Mouse (Mus musculus): Measurements from ENCODE around the gene Dagla.

Dagla gene

DNA sequence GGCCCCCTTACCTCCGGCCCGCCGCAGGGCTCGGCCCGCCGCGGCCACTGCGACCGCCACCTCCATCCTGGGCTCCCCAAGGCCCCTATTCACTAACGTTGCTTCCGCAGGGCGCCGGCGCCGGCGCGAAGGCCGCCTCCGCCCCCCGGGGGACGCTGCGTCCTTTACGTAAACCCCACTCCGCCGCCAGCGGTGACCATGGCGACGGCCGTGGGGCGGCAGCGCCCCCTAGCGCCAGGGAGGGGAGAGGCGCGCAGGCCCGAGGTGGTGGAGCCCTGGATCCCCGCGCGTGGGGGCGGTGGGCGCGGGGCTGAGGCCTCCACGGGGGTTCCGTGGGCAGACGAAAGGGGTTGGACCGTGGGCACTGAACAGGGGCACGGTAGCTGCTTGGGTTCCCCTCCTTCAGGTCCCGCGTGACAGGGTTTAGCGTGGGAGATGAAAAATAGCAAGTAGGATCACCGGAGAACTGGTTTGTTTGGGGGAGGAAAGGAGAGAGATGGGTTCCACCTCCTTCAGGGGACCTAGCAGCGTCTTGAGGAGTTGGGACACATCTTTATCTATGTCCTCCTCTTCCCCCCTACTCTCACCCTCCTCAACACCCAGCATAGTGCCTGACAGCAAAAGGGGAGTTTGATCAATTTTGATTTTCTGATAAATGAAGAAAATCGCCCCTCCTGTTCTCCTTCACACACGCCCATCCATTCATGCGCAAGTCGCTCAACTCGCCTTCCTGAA lies at the start of gene Dagla:
Dagla (minus strand) TSS at position 68 of the 735 bp plus-strand sequence.
- ATAC-seq (ENCODE audit: insufficient number of reproducible peaks, low FRiP score, low TSS enrichment), result peak; percentile 77

DNA sequence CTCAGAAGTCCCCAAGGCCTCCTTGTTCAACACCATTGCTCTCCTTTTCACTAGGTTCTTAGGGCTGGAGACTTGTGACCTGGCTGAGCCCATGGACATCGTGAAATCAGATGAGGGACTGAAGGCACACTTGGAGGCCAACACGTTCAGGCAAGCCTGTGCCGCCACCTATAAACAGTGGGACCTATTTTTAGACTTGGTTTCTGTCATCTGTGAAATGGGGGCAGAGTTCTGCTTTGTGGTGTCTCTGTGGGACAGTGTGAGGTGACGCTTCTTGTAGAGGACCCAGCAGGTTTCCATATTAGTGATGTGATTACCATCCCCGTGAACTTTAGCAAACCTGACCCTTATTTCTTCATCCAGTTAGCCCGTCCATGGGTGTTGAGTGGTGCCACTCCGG lies 47.5 kb upstream of the Dagla start:
- ATAC-seq (ENCODE audit: insufficient number of reproducible peaks, low FRiP score, low TSS enrichment), result no peak

DNA sequence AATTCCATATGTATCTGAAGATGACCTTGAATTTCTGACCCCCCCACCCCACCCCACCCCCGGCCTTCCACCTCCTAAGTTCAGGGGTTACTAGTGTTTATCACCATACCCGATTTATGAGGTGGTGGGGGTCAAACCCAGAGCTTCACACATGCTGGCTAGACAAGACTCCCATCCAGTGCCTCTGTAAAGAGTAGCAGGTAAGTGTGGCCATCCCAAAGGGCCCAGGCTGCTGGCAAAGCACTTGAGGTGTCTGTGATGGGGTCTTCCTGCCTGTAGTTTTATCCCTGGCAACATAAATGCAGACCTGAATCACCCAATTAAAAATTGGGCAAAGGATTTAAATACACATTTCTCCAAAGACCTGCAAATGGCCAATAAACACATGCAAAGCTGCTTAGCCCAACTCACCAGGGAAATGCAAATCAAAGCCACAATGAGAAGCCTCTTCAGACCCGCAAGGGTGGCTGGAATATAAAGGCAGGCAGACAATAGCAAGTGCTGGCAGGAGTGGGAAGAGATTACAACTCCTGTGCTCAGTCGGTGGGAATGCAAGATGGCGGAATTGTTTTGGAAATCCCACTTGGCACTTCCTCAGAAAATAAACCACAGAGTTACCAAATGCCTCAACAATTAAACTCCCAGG lies 43.1 kb upstream of the Dagla start:
- no peak for ATAC-seq (ENCODE audit: insufficient number of reproducible peaks, low FRiP score, low TSS enrichment)

DNA sequence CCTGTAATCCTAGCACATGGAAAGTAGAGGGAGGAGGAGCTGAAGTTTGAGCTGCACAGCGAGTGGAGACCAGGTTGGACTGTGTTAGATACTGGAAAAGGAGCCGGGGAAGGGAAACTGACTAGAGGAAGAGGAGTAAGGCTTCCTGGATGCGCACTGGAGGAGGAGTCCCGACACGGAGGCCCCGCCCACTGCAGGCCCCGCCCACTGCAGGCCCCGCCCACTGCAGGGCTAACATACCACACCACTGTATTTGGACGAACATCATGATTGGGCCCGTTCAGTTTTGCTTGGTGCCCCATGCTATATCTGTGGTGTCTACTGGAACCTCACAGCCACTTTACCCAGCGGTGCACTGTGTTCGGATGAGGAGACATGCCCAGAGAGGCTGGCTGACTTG lies 41.0 kb upstream of the Dagla start:
- ATAC-seq (ENCODE audit: insufficient number of reproducible peaks, low FRiP score, low TSS enrichment), result no peak

GRCm38 (mm10) chr19:10343866-10344265 lies 39.2 kb upstream of the Dagla start:
- ATAC-seq (ENCODE audit: insufficient number of reproducible peaks, low FRiP score, low TSS enrichment), result no peak

- ATAC-seq (ENCODE audit: insufficient number of reproducible peaks, low FRiP score, low TSS enrichment), result peak; percentile 62
Measured at GRCm38 (mm10) chr19:10341817-10342439, 37.3 kb upstream of the Dagla start.

GRCm38 (mm10) chr19:10341152-10341551 lies 36.5 kb upstream of the Dagla start:
- ATAC-seq (ENCODE audit: insufficient number of reproducible peaks, low FRiP score, low TSS enrichment), result no peak

- ATAC-seq (ENCODE audit: insufficient number of reproducible peaks, low FRiP score, low TSS enrichment), result no peak
Measured at GRCm38 (mm10) chr19:10340661-10341060, 36.0 kb upstream of the Dagla start.

DNA sequence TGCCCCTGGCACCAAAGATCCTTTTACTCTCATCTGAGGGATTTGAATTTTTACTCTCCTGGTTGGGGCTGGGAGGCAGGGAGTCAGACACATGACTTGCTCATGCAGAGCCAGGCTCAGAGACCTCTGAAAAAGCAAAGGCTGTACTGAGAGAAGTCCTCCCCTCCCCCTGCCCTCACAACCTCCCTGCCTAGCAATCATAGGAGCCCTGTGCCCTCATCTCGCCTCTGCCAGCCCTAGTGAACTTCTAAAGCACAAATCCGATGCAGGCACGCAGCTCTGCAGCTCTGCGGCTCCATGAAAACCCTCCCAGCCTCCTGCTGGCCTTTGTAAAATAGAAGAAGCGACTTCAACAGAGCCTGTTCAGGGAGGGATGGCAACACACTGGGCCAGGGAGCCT lies 34.6 kb upstream of the Dagla start:
- ATAC-seq (ENCODE audit: insufficient number of reproducible peaks, low FRiP score, low TSS enrichment), result no peak

DNA sequence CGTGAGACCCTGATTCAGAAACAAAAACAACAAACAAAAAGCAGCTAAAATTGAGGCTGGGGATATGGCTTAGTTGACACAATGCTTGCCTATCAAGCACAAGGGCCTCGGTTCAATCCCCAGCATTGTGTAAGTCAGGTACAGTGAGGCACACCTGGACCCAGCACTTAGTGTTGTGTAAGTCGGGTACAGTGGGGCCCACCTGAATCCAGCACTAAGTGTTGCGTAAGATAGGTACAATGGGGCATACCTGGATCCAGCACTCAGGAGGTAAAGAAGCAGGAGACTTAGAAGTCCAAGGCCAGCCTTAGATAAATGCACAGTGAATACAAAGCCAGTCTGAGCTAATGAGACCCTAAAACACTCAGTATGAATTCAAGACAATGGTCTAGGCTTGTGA lies 34.0 kb upstream of the Dagla start:
- ATAC-seq (ENCODE audit: insufficient number of reproducible peaks, low FRiP score, low TSS enrichment), result no peak

GRCm38 (mm10) chr19:10334467-10334866 lies 29.8 kb upstream of the Dagla start:
- no peak for ATAC-seq (ENCODE audit: insufficient number of reproducible peaks, low FRiP score, low TSS enrichment)

DNA sequence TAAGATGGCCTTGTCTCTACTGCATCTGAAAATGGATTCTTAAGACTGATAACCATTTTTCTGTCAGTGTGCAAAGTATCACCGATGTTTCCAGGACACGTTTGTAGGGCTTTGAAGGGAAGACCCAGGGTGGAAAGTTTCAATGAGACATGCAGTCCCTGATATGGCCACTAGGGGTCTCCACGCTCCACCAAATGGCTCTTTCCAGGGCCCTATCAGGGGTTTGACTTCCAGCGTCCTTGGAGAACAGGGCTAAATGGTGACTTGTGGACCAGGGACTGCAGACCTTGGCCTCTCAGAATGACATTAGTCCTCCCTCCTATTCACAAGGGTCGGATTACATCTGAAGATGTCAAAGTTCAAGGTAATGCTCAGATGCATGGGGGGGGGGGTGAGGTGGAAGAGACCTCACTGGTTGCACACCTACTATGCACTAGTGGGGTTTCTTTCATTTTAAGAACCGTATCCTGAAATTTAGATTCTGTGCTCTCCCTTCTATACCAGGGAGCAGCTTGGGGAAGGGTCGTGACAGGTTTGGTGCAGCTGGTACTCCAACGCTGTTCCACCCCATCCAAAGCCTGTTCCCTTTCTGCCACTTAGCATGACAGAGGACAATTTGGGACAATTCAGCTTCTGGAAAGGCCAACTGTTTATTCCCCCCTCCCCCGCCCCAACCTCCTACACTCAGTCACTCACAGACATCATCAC lies 29.0 kb upstream of the Dagla start:
- ATAC-seq (ENCODE audit: insufficient number of reproducible peaks, low FRiP score, low TSS enrichment), result 0 out of 2 replicates have a peak, but pooled peaks have one; percentile 58

- ATAC-seq (ENCODE audit: insufficient number of reproducible peaks, low FRiP score, low TSS enrichment), result no peak
Measured at GRCm38 (mm10) chr19:10331706-10332105, 27.0 kb upstream of the Dagla start.

DNA sequence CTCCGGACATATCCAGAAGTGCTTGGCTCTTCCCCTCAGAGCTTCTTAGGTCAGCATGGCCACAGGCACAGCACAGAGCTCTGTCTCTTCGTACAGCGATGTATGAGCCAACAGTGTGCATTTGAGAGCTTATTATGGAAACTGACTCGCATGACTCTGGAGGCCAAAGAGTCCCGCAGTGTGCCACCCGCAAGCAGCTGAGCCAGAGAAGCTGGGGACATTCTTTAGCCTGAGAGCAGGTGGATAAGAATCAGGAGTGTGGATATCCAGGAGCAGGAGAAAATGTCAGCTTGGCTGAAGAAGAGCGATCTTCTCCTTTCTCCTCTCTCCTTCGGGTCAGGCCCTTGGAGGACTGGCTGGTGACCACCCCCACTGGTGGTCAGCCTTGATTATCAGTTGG lies 24.4 kb upstream of the Dagla start:
- no peak for ATAC-seq (ENCODE audit: insufficient number of reproducible peaks, low FRiP score, low TSS enrichment)

GRCm38 (mm10) chr19:10326609-10327008 lies 21.9 kb upstream of the Dagla start:
- no peak for ATAC-seq (ENCODE audit: insufficient number of reproducible peaks, low FRiP score, low TSS enrichment)

DNA sequence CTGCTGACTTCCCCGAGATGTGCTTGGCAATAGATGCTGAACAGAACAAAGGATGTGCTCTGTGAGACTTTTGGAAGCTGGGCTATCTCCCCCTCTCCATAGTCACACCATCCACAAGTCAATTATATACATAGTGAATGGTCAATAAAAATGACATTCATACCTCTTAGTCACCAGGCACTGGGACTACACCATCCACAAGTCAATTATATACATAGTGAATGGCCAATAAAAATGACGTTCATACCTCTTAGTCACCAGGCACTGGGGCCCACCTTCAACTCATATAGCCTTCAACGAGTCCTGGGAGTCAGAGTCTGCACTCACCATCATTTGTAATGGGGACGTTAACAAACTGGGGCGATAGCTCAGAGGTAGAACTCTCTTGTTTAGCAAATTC lies 19.2 kb upstream of the Dagla start:
- no peak for ATAC-seq (ENCODE audit: insufficient number of reproducible peaks, low FRiP score, low TSS enrichment)

DNA sequence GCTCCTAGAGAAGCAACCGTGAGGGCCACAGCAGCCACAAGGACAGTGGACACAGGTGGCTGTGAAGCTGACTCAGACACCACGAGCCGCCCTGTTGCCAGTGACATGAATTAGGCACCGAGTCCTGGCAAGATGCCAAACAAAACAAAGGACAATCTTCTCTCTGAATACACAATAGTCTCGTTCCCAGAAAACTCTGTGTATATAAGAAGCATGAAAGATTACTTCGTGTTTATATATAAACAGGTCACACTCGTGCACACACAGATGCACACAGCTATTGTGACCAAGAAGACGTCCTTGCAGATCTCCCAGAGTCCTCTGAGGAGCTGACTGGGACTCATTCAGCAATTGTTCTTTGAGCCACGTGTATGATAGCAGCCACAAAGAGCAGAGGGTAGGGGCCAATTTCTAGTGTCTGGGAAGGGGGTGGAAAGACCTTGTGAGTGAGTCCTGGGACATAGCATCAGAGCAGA lies 18.7 kb upstream of the Dagla start:
- no peak for ATAC-seq (ENCODE audit: insufficient number of reproducible peaks, low FRiP score, low TSS enrichment)

DNA sequence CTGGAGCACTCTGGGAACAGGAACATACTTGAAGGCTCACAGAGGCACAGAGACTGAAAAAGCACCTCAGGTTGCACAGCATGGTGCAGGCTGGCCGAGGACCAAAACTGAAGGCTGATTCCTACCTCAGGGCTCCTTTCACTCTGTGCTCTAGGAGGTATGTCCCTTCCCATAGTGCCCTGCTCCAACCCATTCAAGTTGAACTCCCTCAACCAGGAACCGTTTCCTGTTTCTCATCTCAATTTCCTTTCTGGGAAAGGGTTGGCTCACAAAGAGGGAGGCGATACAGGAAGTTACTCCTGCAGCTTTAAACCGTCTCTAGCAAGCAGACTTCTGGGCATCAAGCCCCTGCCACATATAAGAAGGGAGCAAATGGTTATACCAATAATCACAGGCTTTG lies 13.1 kb upstream of the Dagla start:
- no peak for ATAC-seq (ENCODE audit: insufficient number of reproducible peaks, low FRiP score, low TSS enrichment)

DNA sequence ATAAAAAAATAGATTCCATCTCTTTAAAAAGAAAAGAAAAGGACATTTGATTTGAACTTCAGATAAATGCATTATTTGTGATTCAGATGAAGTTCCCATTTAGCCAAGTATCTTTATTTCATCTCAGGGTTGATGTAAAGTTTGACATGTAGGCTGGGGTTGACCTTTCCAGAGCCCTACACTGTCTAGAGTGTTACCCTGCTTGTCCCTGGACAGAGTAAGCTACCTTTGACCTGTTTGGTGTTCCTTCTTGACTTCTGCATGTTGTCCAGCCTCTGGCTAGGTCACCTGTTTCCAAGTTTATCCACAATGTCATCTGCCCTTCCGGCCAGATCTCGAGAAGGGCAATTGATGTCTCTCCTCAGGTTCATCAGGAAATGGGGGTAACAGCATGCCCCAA lies 12.7 kb upstream of the Dagla start:
- no peak for ATAC-seq (ENCODE audit: insufficient number of reproducible peaks, low FRiP score, low TSS enrichment)

GRCm38 (mm10) chr19:10316956-10317355 lies 12.3 kb upstream of the Dagla start:
- no peak for ATAC-seq (ENCODE audit: insufficient number of reproducible peaks, low FRiP score, low TSS enrichment)

DNA sequence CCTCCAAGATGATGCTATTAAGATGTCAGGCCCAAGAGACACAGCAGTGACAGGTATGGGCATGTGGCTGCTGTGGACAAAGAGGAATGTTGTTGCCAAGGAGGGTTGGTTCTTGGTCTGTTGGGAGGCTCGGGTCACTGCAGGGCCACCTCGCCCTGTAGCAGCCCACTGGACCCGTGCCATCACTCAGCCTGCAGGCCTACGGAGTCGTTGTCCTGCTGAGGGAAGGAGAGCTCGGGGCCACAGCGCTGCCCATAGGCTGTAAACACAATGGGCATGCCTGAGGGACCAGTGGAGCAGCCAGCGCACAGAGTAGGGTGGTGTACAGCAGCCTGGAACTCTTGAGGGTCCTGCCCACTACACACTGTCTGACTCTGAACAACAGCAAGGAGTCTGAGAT lies 7.4 kb upstream of the Dagla start:
- no peak for ATAC-seq (ENCODE audit: insufficient number of reproducible peaks, low FRiP score, low TSS enrichment)
